Mouse (Mus musculus) liver, embryonic 12.5 days (tissue): ENCODE results near the gene Gm17654. TPM values are rescaled to one million over a fixed set of nuclear protein-coding genes. Genes with fewer than 3 reads are reported as not detected.
"Not testable (repeated sequence)": the region's sequence is repeated elsewhere in the genome, so short reads cannot be mapped to it uniquely, and the experiment has no call there.

Experiments used
- ATAC-seq: fragments of 200-750 bp; cut with Nextera tagmentation; 2 replicates; pipeline ENCODE4 v1.8.0; 2017; ENCODE audit warnings: moderate number of reproducible peaks, mild to moderate bottlenecking, moderate library complexity
- H3K27ac ChIP-seq: fragments of 300-500 bp; sonication (generic); 2 replicates; pipeline ENCODE4 v1.5.1; 2016; ENCODE audit warnings: mild to moderate bottlenecking
- H3K27me3 ChIP-seq: fragments of 300-500 bp; sonication (generic); replicated peaks from 2 replicates; pipeline ENCODE4 v1.6.1; 2016; ENCODE audit warnings: mild to moderate bottlenecking, moderate library complexity
- H3K36me3 ChIP-seq: fragments of 300-500 bp; sonication (generic); 2 replicates; pipeline ENCODE4 v1.6.1; 2016; ENCODE audit warnings: mild to moderate bottlenecking, moderate library complexity
- H3K4me1 ChIP-seq: fragments of 300-500 bp; sonication (generic); 2 replicates; pipeline ENCODE4 v1.6.1; 2016
- H3K4me2 ChIP-seq: fragments of 300-500 bp; sonication (generic); 2 replicates; pipeline ENCODE4 v1.6.1; 2016; ENCODE audit warnings: mild to moderate bottlenecking, moderate library complexity
- H3K4me3 ChIP-seq: fragments of 300-500 bp; sonication (generic); 2 replicates; pipeline ENCODE4 v1.5.1; 2016; ENCODE audit warnings: mild to moderate bottlenecking, moderate library complexity
- H3K9ac ChIP-seq: fragments of 300-500 bp; sonication (generic); 2 replicates; pipeline ENCODE4 v1.6.1; 2016; ENCODE audit warnings: mild to moderate bottlenecking, moderate library complexity
- H3K9me3 ChIP-seq: fragments of 300-500 bp; sonication (generic); replicated peaks from 2 replicates; pipeline ENCODE4 v1.6.1; 2016; ENCODE audit warnings: mild to moderate bottlenecking, moderate library complexity
- WGBS: fragments of 180-500 bp; shearing (Covaris S2); methylation state at CpG from one replicate; pipeline ENCODE4 v1.1.7; 2016; ENCODE audit not compliant: insufficient replicate concordance; 5-methylcytosine and 5-hydroxymethylcytosine counted together
- polyA plus RNA-seq: library from polyadenylated mRNA; unstranded; fragments of >200 nt; fragmentation: Nextera tagmentation; extraction: Ambion mirVana; gene quantifications from 2 replicates; pipeline ENCODE4 v1.2.1, GENCODE M21; 2016

Gm17654 gene
- polyA plus RNA-seq = not detected in 2 replicates

DNA sequence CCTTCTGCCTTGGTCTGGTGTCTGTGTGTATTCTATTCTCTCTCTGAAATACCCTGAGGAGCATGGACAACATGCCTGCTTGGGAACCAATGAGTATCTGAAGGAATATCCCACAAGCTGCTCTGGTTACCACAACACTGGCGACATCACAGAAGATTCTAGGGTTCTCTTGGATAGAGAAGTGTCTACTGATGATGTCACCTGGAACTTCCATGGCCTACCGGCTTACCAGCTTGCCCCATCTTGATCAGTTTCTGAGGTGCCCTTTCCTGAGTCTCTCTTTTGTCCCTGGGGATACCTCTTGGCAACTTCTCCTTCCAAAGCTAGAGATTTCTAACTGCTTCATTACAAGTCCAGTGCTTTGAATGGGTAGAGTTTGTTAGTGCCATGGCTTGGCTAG, at the start of gene Gm17654:
Gene Gm17654 (minus strand): TSS at position 101 of the 400 bp plus-strand sequence.
- H3K4me2 ChIP-seq, H3K27ac ChIP-seq, H3K9ac ChIP-seq, H3K9me3 ChIP-seq, H3K36me3 ChIP-seq, H3K4me1 ChIP-seq, H3K4me3 ChIP-seq, H3K27me3 ChIP-seq, ATAC-seq: not testable (repeated sequence)
- 53% methylated on average over 1 of the region's 2 CpGs for WGBS

DNA sequence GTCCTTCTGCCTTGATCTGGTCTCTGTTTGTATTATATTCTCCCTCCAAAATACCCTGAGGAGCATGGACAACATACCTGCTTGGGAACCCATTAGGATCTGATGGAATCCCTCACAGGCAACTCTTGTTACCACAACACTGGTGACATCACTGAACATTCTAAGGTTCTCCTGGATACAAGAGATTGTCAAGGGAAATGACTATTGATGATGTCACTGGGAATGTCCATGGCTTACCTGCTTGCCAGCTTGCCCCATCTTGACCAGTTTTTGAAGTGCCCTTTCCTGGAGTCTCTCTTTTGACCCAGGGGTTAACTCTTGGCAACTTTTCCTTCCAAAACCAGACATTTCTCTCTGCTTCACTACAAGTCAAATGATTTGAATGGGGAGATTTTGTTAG, 29.0 kb upstream of the Gm17654 start, which contains the start of gene Gm10375:
Gene Gm10375 (minus strand): TSS at position 101 of the 400 bp plus-strand sequence.
- H3K9ac ChIP-seq, H3K9me3 ChIP-seq, H3K4me1 ChIP-seq, H3K27me3 ChIP-seq, H3K36me3 ChIP-seq, H3K4me2 ChIP-seq, H3K27ac ChIP-seq, ATAC-seq, H3K4me3 ChIP-seq: not testable (repeated sequence)

DNA sequence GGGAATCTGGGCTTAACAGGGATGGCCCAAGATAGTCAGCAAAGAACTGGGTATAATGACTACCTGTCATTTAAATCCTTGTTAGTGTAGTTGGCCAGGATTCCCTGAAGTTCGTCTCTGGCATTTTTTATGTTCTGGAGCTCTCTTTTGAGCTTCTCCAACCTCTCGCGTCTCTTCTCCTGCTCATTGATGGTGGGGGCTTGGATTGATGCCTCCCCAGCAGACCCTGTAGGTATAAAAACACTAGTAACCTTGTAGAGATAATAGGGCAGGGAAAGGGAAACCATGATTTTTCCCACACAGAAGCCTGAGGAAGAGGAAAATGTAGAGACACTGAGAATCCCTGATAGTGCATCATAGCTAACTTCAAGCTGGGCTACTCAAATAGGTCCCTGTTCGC, 977 bp downstream of the Gm17654 start:
- ATAC-seq, H3K36me3 ChIP-seq, H3K4me2 ChIP-seq, H3K4me3 ChIP-seq, H3K9me3 ChIP-seq, H3K4me1 ChIP-seq, H3K27me3 ChIP-seq, H3K27ac ChIP-seq, H3K9ac ChIP-seq: not testable (repeated sequence)
- WGBS = 54% methylated on average over 4 of the region's 4 CpGs

DNA sequence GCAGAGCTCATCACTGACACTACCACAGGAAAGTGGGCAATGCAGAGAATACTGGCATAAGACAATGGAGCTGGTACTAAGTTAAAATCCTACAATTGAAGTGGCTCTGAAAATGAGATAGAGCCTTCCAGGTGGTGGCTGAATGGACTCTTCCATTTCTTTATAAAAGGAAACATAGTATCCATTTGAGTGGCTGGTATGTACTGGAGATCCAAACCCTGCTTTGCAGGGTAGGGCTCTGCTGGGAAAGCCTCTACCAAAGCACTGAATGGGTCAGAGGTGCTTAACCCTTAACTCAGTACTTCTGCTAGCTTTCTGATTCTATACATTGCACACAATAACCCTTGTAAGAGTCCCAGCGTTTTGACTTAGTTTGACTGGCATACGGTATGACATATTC, 26.7 kb downstream of the Gm17654 start:
- WGBS = 61% methylated on average over 2 of the region's 2 CpGs
- not testable (repeated sequence) for H3K36me3 ChIP-seq, H3K4me3 ChIP-seq

DNA sequence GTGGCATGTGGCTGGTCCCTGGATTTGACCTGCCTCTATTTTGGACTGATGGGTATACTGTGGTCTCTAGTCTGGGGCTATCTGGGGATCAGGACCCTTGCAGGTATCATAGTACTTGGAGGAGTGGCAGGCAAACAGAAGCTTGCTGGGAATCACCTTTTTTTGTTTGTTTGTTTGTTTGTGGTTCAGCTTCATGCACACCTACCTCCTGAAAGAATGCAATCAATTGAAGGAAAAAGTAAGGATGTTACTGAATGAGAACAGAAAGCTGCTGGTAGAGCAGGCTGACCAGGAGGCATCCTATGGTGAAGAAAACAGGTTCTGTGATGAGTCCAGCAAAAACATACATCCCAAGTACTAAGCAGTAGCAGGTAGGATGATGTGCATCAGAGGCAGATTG, 32.7 kb downstream of the Gm17654 start:
- H3K36me3 ChIP-seq, H3K27me3 ChIP-seq, H3K4me2 ChIP-seq, H3K27ac ChIP-seq, H3K4me3 ChIP-seq, H3K4me1 ChIP-seq, H3K9me3 ChIP-seq, ATAC-seq, H3K9ac ChIP-seq: not testable (repeated sequence)

More for the DNA sequence above, 26.7 kb downstream of the Gm17654 start:
- H3K27me3 ChIP-seq, H3K27ac ChIP-seq, ATAC-seq, H3K4me2 ChIP-seq, H3K9me3 ChIP-seq, H3K9ac ChIP-seq, H3K4me1 ChIP-seq: not testable (repeated sequence)

DNA sequence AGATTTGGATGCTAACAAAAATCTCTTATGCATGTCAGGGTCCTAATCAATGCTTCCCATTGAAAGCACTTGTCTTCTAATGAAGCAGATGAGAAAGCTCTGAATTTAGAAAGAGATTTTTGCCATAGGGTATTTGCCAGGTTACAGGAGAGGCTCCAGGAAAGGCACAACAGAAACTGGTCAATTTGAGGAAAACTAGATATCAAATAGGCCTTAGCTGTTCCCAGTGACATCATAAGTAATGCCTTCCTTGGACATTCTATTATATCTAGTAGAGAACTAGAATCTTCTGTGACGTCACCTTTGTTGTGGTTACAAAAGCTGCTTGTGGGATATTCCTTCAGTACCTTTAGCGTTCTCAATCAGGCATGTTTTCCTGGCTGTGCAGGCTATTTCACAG, 35.7 kb downstream of the Gm17654 start, which contains the start of gene Gm5799:
Gene Gm5799 (plus strand): TSS at position 301 of the 400 bp plus-strand sequence.
- not testable (repeated sequence) for H3K9ac ChIP-seq, H3K36me3 ChIP-seq, H3K27me3 ChIP-seq, H3K9me3 ChIP-seq, H3K4me2 ChIP-seq, ATAC-seq, H3K4me1 ChIP-seq, H3K27ac ChIP-seq, H3K4me3 ChIP-seq
- WGBS = 56% methylated on average over 2 of the region's 2 CpGs

DNA sequence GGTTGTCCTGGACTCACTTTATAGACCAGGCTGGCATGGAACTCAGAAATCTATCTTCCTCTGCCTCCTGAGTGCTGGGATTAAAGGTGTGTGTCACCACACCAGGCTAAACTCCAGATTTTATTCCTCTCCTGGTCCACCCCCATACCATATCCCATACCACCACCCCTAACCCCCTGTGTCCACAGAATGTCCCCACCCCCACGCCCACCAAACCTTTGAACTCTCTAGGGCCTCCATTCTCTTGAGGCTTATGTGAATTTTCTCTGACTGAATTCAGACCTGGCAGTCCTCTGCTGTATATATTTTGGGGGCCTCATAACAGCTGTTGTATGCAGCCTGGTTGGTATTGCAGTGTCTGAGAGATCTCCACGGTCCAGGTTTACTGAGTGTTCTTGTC, 40.8 kb downstream of the Gm17654 start:
- not testable (repeated sequence) for H3K9me3 ChIP-seq, H3K4me2 ChIP-seq, H3K4me3 ChIP-seq, ATAC-seq, H3K4me1 ChIP-seq, H3K27me3 ChIP-seq, H3K9ac ChIP-seq, H3K27ac ChIP-seq, H3K36me3 ChIP-seq
- WGBS = 51% methylated on average over 2 of the region's 2 CpGs

DNA sequence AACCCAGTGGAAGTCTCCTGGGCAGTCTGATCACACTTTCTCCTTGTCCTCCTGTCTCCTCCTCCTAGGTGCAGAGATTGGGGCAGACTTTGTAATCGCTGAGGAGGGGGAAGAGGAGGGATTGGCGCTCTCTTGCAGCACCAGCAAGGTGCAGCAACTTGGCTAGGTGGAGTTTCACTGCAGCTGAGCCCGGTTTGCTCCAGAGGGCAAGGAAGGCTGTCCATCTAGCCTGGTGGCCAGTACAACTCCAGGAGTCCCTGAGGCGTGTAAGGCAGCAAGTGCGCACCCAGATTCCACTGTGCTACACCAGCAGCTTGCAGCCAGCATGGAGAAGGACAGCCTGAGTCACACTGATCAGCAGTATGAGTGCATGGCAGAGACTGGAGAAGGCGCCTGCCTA, 46.6 kb downstream of the Gm17654 start:
- not testable (repeated sequence) for H3K27ac ChIP-seq, H3K4me3 ChIP-seq, H3K9me3 ChIP-seq, H3K4me2 ChIP-seq, H3K36me3 ChIP-seq, H3K27me3 ChIP-seq, ATAC-seq, H3K4me1 ChIP-seq, H3K9ac ChIP-seq
- WGBS = 31% methylated on average over 5 of the region's 6 CpGs

DNA sequence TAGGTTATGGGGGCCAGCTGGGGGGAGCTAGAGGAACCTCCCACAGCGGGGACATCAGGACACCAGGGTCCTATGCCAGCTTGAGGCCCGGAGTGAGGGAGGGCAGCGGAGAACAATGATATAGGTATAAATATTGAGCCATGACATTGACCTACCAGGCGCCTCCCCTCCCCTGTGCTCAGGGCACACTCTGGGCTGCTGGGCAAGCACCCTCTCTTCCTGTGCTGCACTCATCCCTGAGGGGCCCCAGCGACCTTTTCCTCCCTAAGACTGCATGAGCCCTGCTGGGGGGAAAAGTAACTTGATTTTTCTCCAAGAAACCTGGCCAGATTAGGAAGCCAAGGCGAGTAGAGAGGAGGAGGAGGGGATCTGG, 46.9 kb downstream of the Gm17654 start:
- not testable (repeated sequence) for H3K36me3 ChIP-seq, H3K4me2 ChIP-seq, ATAC-seq, H3K4me3 ChIP-seq, H3K9ac ChIP-seq, H3K9me3 ChIP-seq, H3K4me1 ChIP-seq, H3K27me3 ChIP-seq, H3K27ac ChIP-seq
- no CpG with 5 or more reads among the region's 6 CpGs for WGBS

DNA sequence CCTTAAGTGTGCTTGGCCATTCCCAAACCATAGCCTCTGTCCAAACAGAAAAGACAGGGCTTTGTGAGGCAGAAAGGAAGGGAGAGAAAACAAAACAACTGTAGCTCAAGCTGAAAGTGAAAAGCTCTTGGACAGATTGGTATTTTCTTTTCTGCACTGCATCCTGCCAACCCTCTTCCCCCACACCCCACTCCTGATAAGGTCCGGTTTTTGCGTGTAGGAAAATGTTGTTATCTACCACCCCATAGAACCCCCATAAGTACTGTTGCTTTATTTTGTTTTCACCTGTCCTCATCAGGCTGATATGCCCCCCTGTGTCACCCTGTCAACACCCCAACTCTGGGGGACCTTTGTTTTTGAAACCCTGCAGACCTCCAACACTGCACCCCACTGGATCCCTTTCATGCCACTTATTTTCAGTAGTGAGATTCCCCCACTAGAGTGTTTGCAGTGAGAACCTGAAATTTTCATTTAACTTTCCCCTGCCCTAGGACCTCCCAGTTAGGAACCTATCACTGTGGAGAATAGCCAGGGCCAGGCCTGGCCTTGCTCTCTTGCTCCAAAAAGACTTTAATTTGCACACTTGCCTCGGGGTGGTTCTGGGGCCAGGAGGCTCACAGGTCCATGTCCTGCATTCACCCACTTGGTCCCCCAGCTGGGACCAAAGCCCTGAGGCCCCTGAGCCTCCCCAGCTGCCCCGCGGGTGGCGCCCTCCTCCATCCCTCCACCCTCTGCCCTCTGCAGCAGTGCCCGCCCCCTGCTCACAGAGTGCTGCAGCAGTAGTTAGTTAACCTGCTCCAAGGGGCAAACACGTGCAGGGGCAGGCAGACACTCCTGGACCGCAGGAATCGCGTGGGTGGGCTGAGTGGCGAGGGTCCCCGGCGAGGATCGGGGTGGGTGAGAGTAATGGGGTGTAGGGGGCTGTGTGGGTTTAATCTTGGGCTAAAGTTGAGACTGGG, 47.6 kb downstream of the Gm17654 start:
- not testable (repeated sequence) for H3K27ac ChIP-seq, ATAC-seq, H3K9ac ChIP-seq, H3K4me3 ChIP-seq, H3K4me2 ChIP-seq, H3K27me3 ChIP-seq, H3K4me1 ChIP-seq, H3K36me3 ChIP-seq, H3K9me3 ChIP-seq
- WGBS = 26% methylated on average over 15 of the region's 15 CpGs
